Mouse (Mus musculus) adrenal gland, postnatal 4 days (tissue): ENCODE data around the gene Pde3b. TPM values are rescaled to one million over a fixed set of nuclear protein-coding genes. Genes with fewer than 3 reads are reported as not detected.
"Not testable (repeated sequence)": the region's sequence is repeated elsewhere in the genome, so short reads cannot be mapped to it uniquely, and the experiment has no call there.

Experiments
- DNase-seq, 2 experiments: peaks; one replicate each; pipeline ENCODE4 v3.0.0; 2021 to 2022; ENCODE audit warnings: low spot score in 2 of 2, mixed read lengths in 2 of 2
- long read RNA-seq, 2 experiments: library from polyadenylated mRNA; stranded (forward); transcript quantifications; one replicate each; pipeline ENCODE4 v2.0.0; 2021
- total RNA-seq, 2 experiments: library from RNA; stranded (reverse); gene quantifications; 2 replicates each; pipeline ENCODE4 v1.2.3; 2021

Pde3b gene
- total RNA-seq = 10 to 100 TPM; 12.2 to 13.1 TPM
- long read RNA-seq, experiment 1, partial matches to known transcripts = 1 of 2 reads
- long read RNA-seq, experiment 1, other reads (novel, unspliced or antisense) = 1 of 2 reads
- long read RNA-seq, experiment 2, full-length matches to known transcripts = 3 of 8 reads
- long read RNA-seq, experiment 2, partial matches to known transcripts = 5 of 8 reads
- long read RNA-seq, experiment 2, other reads (novel, unspliced or antisense) = 0 of 8 reads

GRCm38 (mm10) chr7:114414421-114415335, at the start of gene Pde3b:
Pde3b (plus strand) TSS chr7:114415281.
- DNase-seq = peak; percentile 17 to 19

- no peak for DNase-seq
These were observed 13.0 kb upstream of the Pde3b start for GRCm38 (mm10) chr7:114402130-114402529.

- DNase-seq = peak; percentile 6 to 12
These were observed 397 bp downstream of the Pde3b start for GRCm38 (mm10) chr7:114415336-114416020.

- DNase-seq = peak in 1 of 2 experiments; percentile 8
These were observed 1.2 kb downstream of the Pde3b start for GRCm38 (mm10) chr7:114416021-114416845.

- DNase-seq = not testable (repeated sequence)
These were observed 4.2 kb downstream of the Pde3b start for GRCm38 (mm10) chr7:114419331-114419730.

- DNase-seq = no peak
These were observed 5.8 kb downstream of the Pde3b start for GRCm38 (mm10) chr7:114420918-114421317.

GRCm38 (mm10) chr7:114422224-114422623, 7.1 kb downstream of the Pde3b start:
- DNase-seq = no peak

GRCm38 (mm10) chr7:114429768-114430167, 14.7 kb downstream of the Pde3b start:
- no peak for DNase-seq

- no peak for DNase-seq
These were observed 16.9 kb downstream of the Pde3b start for GRCm38 (mm10) chr7:114431966-114432365.

GRCm38 (mm10) chr7:114439726-114440125, 24.6 kb downstream of the Pde3b start:
- no peak for DNase-seq

- DNase-seq = no peak
These were observed 25.4 kb downstream of the Pde3b start for GRCm38 (mm10) chr7:114440494-114440893.

- no peak for DNase-seq
These were observed 37.8 kb downstream of the Pde3b start for GRCm38 (mm10) chr7:114452876-114453275.

- DNase-seq = no peak
These were observed 38.4 kb downstream of the Pde3b start for GRCm38 (mm10) chr7:114453300-114453990.

- DNase-seq = no peak
These were observed 39.8 kb downstream of the Pde3b start for GRCm38 (mm10) chr7:114454858-114455257.

GRCm38 (mm10) chr7:114456904-114457303, 41.8 kb downstream of the Pde3b start:
- DNase-seq = no peak

- DNase-seq = no peak
These were observed 44.8 kb downstream of the Pde3b start for GRCm38 (mm10) chr7:114459909-114460308.

GRCm38 (mm10) chr7:114461727-114462126, 46.6 kb downstream of the Pde3b start:
- DNase-seq = no peak

- no peak for DNase-seq
These were observed 51.3 kb downstream of the Pde3b start for GRCm38 (mm10) chr7:114466358-114466757.

- no peak for DNase-seq
These were observed 57.4 kb downstream of the Pde3b start for GRCm38 (mm10) chr7:114472471-114472870.

GRCm38 (mm10) chr7:114474889-114475288, 59.8 kb downstream of the Pde3b start:
- DNase-seq = no peak
